Mouse (Mus musculus): ENCODE results near the gene Rabac1.

GRCm38 (mm10) chr7:24990478-24990877 is 17.9 kb upstream of the Rabac1 start:
- TF ChIP-seq CTCF (IDR thresholded peaks at IDR 0.05; ENCODE audit: control insufficient read depth, insufficient read depth, insufficient replicate concordance, low read depth, low read length) (no peak), POLR2A (IDR thresholded peaks at IDR 0.05; ENCODE audit: control insufficient read depth, low read depth, low read length) (no peak)

Data from testis, adult 2 months (tissue).